Mouse (Mus musculus): ENCODE measurements at regions not wholly inside any gene's neighbourhood (a gene's known extent, or its start where the extent isn't known, plus 50 kb on each side); places are given as distances from the start of the nearest gene placed in this dataset.

DNA sequence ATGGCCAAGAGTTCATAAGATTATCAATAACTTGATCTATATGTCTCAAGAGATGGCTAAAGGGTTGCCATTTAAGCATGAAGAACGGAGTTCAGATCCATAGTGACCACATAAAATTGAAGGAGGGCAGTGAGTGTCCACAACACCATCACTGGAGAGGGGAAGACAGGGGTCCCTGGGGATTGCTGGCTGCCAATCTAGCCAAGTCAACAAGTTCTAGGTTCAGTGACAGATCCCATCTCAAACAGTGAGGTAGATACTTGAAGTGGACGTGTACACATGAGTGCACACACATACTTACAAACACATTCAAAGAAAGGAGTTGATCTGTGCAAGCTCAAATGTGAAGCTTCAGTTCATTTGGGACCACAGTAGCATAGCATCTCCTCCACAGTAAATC lies 471.8 kb upstream of the Atp11b start:
- TF ChIP-seq POLR2A (IDR thresholded peaks at IDR 0.05; ENCODE audit: control insufficient read depth, extremely low read depth, insufficient read depth, low read length, poor library complexity), result no peak
- no peak for TF ChIP-seq CTCF (IDR thresholded peaks at IDR 0.05; ENCODE audit: borderline replicate concordance, control insufficient read depth, extremely low read depth, insufficient read depth, low read length, poor library complexity)
